Mouse (Mus musculus) kidney, postnatal 14 days (tissue): ENCODE data around the gene Nrf1.

Source experiments
- DNase-seq: peaks from one replicate; pipeline ENCODE4 v3.0.0; 2022; ENCODE audit warnings: mixed read lengths

Nrf1 gene

DNA sequence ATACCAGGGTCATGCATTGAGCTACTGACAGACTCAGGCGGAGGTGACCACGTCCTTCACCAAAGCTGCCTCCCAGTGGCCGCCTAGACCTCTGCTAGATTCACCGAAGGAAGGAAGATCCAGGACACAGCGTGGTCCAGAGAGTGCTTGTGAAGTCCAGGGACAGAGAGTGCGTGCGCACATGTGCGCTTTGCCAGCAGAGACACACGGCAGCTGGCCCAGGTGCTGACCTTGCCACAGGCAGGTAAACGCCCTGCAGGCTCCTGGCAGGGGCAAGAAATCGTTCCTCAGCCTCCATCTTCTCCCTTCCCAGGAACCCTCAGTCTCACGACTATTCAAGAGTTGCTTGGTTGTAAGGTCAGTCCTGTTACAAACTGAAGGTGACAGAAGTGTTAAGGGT, 104.4 kb downstream of the Nrf1 start:
- DNase-seq: no peak

DNA sequence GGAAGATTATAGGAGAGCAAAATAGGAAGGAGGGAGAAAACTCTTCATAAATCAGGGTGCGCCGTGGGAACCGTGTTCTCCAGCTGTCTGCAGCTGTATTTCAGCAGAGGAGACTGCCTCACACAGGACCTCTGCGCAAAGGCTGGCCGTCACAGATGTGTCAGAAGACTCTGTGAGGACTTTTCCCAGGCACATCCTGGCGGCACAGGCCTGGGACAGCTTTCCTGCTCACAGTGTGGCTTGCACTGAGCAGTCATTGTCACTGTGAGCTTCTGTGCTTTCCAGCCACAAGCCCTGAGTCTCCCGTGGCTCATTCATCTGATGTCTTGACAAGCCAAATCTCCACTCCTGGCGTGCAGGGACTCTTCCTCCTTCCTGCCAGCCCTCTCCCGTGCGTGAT, 104.9 kb downstream of the Nrf1 start:
- DNase-seq: no peak

DNA sequence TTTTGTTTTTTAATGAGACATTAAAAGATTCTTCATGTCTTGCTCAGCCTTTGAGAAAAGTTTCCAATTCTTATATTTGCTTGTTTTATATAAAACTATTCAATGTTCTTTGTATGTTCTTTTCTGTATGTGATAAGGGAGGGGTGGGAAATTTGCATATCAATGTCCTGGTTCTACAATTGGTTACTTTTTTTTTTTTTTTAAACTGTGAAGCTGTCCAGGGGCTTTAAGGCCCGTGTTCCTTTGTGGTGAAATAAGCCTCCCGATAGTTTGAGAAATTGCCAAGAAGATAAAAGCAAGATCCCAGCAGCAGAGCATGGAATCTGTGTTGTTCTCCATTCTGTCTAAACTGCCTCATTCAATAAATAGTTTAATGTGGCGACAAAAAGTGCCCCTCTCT, 105.3 kb downstream of the Nrf1 start:
- no peak for DNase-seq

DNA sequence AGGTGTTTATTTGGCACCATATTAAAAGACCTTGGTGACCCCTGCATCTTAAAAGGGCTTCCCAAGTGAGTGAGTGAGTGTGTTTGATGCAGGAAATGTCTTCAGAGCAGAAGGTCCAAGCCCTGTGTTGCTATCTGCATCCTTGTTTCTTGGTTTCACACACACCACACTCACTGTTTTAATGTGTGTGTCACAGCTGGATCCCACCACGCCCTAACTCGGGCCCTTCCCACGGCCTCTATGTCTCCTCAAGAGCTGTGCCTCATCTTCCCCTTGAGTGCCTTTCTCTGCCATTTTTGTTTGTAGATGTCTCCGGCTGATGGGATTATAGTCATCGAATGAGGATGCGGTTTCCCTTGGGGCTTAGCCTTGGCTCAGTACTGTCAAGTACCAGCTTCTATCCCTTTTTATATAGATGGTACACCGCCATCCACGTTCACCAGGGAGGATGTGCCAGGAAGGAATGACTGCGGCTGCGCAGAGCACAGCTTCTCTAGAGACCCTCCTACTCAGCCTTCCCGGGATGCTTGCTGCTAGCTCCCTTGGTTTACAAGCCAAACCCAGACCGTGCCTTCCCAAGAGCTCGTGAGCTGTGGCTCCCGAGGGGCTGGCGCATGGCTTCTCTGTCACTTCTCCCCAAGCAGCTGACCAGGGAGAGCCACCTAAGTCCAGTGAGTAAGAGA, 106.1 kb downstream of the Nrf1 start:
- DNase-seq: no peak

DNA sequence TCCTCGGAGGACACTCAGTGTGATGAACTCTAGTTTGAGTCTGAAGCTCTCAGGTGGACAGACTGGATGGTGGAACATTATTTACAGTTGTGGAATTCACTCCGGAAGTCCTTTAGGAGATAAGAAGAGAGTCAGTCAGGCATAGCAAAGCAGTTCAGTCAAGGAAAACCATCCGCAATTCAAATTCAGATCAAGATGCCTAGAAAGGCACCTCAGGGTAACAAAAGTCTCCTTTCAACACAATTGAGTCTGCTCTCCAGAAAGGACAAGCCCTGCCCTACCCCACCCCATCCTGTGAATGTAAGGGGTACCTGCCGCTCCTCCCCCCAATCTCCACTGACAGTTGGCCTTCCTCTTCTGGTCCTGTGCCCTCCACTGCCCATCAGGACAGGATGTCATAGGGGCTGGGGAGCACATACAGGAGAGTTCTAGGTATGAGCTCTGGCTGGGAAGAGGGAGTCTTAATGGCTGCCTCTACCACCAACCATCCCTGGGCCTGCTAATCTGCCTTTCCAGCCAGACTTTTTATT, 111.8 kb downstream of the Nrf1 start:
- no peak for DNase-seq

DNA sequence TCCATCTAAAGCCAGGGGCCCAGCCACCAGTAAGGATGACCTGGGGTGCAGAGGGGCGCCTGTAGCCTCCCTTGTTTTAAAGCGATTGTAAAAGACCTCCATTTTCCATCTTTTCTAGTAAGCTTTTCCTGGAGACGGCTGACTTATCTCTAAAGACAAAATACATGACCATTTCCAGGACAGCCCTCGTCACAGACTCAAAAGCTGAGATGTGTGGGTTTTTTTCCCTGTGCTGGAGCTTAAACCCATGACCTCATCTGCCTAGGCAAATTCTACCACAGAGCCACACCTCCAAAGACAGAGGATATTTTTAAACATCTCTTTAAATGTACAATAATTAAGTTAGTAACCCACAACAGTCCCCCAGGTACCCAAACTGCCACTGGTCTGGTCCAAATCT, 112.6 kb downstream of the Nrf1 start:
- no peak for DNase-seq

DNA sequence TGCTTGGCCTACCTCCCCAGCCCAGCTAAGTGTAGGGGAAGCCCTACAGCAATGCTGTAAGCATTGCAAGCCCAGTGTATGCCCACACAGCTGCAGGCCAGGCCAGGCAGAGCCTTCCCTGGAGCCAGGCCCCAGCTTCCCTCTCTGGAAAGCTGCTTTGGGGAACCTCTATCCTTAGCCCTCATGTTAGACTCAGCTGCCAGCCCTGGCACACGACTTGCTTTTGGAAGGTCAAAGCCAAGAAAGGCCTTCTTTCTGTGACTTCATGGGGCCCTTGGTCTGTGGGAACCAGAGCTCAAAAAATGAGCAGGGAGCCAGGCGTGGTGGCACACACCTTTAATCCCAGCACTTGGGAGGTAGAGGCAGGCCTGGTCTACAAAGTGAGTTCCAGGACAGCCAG, 113.8 kb downstream of the Nrf1 start:
- no peak for DNase-seq

DNA sequence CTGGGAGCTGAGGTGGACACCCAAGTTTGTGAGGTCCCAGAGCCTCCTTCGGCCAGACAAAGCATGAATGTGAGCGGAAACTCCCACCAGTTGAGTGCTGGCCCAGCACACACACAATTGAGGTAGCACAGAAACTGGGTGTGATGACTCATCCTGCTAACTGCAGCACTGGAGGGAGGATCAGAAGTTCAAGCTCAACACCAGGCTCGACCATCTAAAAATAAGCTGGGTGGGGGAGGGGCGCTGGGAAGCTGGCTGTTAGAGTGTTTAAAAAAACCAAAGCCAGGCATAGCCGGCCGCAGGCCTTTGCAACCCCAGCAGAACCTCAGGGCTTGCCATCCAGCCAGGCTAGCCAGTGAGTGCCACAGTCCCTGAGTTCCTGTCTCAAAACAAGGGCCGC, 114.3 kb downstream of the Nrf1 start:
- DNase-seq: no peak

DNA sequence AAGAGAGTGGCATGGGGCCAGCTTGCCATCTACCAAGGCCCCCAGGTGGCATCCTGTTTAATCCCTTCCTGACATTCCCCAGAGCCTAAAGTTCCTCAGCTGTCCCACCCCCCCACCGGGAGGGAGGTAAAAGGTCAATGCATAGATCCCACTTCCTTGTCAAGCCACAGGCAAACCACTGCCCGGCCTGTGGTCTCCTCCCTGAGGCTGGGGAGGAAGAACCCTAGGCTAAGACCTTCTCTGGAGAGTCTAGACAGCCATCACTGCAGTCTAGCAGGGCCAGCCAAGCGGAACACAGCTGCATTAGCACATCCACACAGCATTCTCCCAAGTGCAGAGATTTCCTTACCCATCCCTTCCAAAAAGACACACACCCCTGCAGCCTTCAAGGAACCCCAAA, 118.6 kb downstream of the Nrf1 start:
- no peak for DNase-seq

DNA sequence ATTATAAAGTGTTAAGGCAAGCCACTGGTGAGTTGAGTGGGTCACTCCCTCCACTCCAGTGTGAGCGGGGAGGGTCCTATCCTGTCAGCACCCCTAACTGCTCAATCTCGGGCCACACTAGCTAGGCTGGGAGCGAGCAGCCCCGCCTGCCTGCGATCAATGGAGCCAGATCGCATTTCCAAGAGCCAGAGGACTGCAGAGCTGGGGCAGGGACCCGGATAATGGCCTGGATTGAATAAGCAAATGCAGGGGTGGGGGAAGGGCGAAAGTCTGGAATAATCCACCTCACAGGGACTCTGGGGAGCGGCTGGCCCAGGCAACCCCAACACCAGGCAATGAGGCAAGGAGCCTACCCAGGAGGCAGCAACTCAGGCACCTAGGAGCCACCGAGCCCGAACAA, 119.4 kb downstream of the Nrf1 start:
- no peak for DNase-seq

DNA sequence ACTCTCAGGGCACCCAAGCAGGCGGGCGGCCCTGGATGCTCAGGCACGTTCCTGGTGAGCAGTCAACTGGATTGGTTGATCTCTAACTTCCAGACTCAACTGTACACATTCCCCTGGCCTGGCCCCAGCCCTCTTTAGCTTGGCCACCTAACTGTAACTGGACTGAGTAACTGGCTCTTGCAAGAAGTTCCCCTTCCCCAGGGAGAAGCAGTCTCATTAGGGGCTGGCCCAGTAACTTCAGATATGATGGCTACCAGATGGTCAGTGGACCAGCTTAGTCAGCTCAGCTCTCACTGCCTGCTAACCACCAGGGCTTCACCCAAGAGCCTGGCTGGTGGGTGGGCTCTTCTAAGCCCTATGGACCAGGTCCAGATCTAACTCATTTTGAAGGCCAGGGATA, 120.5 kb downstream of the Nrf1 start:
- no peak for DNase-seq

DNA sequence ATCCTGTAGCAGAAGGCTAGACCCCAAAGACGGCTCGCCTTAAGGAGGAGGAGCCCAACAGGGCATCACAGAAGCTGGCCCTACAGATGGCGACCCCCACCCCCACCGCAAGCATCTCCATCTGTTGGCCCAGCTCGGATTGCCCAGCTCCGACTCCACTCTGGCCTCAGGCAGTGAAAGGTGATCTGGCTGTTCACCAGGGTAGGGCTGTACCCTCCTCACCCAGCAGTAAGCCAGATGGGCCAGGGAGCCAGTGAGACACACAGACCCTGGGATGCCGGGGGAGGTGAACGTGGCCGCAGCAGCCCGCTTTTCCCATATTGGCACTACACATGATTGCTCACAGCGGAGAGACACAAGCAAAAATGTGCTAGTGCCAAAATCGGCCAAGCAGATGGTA, 121.4 kb downstream of the Nrf1 start:
- DNase-seq: no peak

DNA sequence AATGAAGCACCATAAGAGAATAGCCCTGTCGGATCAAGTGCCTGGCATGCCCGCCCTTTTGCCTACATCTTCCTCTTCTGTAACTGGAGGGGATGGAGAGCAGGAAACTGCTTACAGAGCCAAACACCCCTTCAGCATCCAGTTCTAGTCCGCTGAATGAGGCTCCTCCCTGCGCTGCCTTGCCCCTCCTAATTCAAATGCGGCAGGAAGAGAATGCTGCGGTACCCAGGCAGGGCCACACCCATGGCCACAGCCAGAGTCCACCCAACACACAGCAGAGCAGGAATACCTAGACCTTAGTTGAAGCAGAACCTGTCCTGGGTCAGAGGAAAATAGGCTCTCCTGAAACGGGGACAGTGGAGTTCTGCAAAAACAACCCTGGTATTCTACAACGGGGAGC, 123.4 kb downstream of the Nrf1 start:
- no peak for DNase-seq

DNA sequence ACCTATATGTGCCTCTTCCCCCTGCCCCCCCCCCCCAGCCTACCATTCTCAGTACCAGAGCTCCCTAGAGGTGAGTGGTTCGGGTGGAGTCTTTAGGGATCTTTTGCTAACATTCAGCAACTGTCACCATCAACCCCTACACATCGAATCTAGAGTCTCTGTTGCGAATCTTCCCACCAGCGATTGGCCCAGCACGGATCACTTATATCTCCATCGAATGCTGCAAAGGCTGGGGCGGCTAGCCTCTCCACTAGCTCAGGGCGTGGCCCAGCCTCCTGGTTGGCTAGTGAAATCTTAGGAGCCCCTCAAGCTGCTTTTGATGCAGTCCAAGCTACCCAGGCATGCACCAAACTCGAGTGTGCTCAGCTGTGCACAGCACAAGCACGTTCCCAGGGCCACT, 124.2 kb downstream of the Nrf1 start:
- no peak for DNase-seq

DNA sequence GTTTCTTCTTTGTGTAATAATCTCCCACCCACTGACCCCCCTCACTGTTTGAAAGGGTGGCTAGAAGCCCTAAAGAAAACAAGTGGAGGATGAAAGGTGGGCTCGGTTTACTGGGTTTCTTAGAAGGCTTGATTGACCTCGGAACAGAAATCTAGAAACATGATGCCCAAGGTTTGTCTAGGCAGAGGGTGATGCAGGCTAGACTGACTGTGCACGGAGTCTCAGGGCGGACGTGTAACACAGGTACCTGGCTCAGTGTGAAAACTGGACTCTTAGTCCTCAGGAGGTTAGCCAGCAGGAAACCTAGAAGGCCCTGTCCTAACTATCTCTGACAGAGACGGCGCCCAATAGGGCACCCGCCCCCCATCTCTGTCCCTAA, 124.6 kb downstream of the Nrf1 start:
- DNase-seq: no peak

DNA sequence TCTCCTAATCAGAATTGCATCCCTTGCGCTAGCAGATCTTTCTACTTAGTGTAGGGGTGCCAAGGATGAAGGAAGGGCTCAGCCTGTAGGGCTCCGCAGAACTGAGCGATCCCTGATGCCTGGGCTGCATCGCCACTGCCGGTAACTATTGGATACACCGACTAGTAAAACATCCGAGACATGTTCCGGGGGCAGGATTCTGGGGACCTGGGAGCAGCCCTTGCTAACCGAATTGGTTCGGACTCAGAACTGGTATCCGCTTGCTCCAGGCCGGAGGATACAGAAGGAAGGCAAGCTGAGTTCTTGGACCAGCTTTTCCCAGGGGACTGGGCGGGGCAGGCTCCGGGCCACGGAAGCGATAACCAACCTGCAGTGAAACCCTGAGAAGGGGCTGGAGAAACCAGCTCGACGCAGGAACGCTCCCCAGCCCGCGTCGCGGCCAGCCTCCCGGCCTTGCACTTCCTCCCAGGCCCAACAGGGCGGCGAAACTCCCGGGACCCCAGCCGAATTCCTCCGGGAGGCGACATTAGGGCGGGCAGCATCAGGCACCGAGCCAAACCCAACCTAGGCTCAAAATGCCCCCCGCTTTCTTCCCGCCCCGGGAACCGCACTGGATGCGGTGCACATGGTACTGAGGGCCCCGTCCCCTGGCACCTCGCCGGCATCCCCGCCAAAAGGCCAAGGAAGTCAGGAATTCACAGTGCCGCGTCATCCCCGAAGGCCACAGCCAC, 125.2 kb downstream of the Nrf1 start:
- peak; percentile 21 for DNase-seq

DNA sequence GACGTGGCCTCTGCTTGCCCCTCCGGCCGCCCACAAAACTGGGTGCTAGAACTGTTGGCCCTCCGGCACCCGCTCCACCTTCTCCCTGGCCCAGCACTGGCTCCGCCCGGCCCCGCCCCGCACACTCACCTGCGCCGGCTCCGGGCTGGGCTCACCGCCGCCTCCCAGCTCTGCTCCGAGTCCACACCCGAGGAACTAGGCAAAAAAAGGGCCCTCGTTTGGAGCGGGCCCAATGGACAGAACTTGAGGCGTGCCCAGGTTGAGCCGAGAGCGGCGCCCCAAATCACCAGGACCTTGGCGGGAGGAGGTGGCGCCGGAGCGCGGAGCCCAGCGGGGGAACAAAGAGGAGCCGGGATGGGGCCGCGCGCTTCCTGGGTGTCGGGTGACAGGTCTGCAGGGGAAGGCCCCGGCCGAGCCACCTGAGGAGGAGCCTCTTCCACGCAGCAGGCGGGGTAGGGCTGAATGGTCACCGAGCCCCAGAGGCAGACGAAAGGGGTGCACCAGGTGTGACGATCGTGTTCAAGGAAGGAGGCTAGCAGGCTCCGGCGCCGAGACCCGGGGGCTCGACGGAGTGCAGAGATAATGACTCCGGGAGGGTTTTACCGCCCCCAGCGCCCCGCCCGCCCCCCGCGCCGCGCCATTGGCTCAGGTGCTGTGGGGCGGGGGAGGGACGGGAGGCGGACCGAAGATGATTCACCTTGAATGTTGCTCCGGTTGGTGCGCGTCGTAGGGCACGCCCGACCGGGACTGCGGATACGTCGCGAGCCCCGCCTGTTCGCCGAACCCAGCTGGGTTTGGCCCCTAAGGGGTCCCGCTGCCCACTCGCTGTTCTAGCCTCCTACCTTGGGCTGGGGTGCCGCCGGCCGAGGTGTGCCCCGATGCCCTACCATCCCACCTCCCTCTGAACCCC, 126.0 kb downstream of the Nrf1 start:
- DNase-seq: peak; percentile 61

DNA sequence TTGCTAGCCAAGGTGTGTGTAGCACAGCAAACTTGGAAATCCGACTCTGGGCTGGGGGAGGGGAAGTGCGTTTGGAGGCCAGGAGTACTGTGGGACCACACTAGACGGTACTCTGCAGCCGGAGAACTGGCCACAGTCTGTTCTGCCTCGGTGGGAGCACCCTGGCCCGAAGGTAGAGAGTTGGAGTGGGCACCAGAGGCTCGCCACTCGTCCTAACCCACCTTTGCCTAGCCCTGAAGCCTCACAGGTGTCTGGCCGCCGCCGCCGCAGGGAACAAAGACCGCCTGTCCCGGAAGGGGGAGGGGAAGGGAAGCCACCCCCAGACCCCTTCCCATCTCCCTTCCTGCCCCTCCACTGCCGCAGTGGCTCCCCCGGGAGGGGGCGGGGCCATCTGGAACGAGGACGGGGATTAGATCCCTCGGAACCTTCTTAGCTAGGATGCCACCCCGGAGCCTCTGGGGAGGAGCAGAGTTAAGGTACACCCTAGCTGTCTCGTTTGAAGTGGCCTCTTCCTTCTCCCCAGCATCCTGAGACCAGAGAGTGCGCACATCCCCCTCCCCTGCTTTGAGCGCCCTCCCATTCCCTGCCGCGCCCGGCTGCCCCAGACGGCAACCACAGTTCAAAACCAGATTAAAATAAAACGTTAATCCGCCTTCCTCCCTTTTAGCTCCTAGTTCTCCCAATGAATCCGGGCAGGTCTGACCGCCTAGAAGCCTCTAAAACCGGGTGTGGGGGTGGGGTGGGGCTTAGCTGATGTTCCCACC, 126.9 kb downstream of the Nrf1 start:
- no peak for DNase-seq

DNA sequence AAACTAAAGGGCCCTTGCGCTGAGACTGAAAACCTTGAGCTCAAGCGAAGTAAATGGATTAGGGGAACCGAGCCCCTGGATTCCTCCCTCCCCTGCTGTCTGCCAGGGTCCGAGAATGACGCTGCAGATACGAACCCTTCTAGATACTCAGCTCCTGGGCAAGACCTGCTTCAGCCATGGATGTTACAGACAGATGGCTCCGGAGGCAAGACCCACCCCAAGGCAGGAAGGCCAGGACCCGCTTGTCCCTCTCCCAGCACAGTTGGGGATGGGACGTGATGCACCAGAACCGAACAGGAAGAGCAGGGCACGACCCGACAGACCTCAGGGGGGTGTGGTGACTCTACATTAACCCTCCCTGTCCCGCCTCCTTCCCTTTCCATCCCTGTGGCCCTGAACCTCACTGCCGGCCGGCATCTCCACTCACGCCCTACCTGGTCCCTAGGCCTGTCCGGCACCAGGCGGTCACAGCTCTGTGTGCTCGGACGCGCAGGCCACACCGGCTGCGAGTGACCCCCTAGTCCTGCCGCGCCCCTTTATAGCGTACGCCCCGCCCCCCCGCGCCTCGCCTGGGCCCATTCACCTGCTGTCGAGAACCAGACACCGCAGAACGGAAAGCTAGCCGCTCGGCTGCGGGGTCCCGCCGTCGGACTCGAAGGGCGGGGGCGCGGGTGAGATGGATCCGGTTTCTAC, 127.6 kb downstream of the Nrf1 start:
- no peak for DNase-seq

DNA sequence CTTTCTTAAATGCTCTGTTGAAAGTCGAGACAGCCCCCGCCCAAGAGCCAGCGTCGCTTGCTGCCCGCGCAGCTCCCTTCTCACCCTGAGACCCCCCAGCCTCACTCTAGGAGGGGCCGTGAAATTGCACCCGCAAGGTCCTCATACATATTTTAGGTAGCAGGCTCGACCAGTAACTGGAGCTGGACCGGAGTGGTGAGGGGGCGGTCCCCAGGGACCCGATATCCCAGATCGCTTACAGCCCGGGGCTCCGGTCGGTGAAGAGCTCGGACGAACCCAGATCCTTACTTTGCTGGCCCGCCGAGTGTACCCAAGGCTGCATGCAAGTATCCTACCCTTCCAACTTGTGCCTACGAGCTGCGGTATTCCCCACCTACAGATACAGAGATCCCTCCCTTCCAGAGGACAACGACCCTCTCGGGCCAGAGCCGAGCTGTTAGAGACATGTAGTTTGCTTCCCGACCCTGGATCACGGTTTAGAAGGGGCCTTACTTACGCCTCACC, 128.2 kb downstream of the Nrf1 start:
- DNase-seq: no peak

DNA sequence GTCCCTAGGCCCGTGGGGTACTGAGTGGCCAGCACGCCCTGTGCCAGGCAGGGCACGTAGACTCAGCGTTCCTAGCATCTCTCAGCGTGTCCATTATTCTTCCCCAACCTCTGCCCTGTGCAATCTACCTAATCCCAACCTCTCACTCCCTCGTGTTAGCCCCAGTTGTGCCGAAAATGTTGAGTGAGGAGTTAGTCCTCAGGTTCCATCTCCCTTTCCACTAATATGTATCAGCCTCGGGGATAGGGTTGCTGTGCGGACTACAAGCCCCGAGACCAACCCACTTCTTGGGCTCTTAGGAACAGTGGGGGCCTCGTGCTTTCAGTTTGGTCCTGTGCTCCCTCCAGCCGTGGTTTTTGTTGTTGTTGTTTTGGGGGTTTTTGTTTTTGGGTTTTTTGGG, 128.7 kb downstream of the Nrf1 start:
- no peak for DNase-seq

DNA sequence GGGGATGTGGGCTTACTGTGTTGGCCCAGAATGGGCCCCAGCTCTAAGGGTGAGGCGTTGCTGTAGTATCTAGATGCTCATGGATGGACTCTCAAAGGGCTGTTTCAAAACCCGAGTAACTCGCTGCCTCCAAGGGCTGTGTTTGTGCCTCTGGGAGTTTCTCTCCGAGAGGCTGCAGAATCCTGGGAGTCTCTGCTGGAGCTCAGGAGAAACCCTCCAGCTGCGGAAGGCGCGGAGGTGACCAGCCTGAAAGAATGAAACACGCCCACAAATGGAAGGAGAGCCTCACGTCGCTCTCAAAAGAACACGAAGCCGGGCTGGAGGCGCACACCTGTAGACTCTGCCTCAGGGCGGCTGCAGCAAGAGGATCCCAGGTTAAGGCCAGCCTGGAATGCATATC, 129.5 kb downstream of the Nrf1 start:
- no peak for DNase-seq
